Mouse (Mus musculus) thymus, postnatal 10 days (tissue): Measurements from ENCODE around the gene Ces2b.
"Not testable (repeated sequence)": the region's sequence is repeated elsewhere in the genome, so short reads cannot be mapped to it uniquely, and the experiment has no call there.

Experiments used
- DNase-seq, 2 experiments: peaks; one replicate each; pipeline ENCODE4 v3.0.0; 2021; ENCODE audit warnings: low spot score in 2 of 2

Ces2b gene

GRCm38 (mm10) chr8:104831440-104831839, at the start of gene Ces2b:
Gene Ces2b (plus strand): TSS chr8:104831572.
- no peak for DNase-seq

- no peak for DNase-seq
Measured at GRCm38 (mm10) chr8:104787049-104787448, 44.3 kb upstream of the Ces2b start.

GRCm38 (mm10) chr8:104788929-104789328, 42.4 kb upstream of the Ces2b start:
- no peak for DNase-seq

- DNase-seq: peak in 1 of 2 experiments; percentile 28
Measured at GRCm38 (mm10) chr8:104789886-104790680, 41.3 kb upstream of the Ces2b start.

GRCm38 (mm10) chr8:104799385-104799784, 32.0 kb upstream of the Ces2b start:
- no peak for DNase-seq

- DNase-seq: no peak
Measured at GRCm38 (mm10) chr8:104806127-104806526, 25.2 kb upstream of the Ces2b start.

- DNase-seq: no peak
Measured at GRCm38 (mm10) chr8:104808542-104809413, 22.6 kb upstream of the Ces2b start.

GRCm38 (mm10) chr8:104809436-104809835, 21.9 kb upstream of the Ces2b start:
- DNase-seq: no peak

- no peak for DNase-seq
Measured at GRCm38 (mm10) chr8:104826912-104827311, 4.5 kb upstream of the Ces2b start.

- no peak for DNase-seq
Measured at GRCm38 (mm10) chr8:104828221-104828620, 3.2 kb upstream of the Ces2b start.

GRCm38 (mm10) chr8:104841360-104842078, 10.1 kb downstream of the Ces2b start:
- no peak for DNase-seq

- no peak for DNase-seq
Measured at GRCm38 (mm10) chr8:104846831-104847230, 15.5 kb downstream of the Ces2b start, which contains the start of gene Ces2c. Gene Ces2c (plus strand): TSS chr8:104847068.

- DNase-seq: no peak
Measured at GRCm38 (mm10) chr8:104847741-104848462, 16.5 kb downstream of the Ces2b start.

GRCm38 (mm10) chr8:104866844-104867531, 35.6 kb downstream of the Ces2b start:
- not testable (repeated sequence) for DNase-seq

GRCm38 (mm10) chr8:104868876-104869275, 37.5 kb downstream of the Ces2b start:
- DNase-seq: not testable (repeated sequence)

- DNase-seq: not testable (repeated sequence)
Measured at GRCm38 (mm10) chr8:104886223-104886926, 55.0 kb downstream of the Ces2b start.
